Mouse (Mus musculus): ENCODE measurements around the gene Unc5b.

The Unc5b gene

GRCm38 (mm10) chr10:60723345-60723744 is 108.0 kb downstream of the Unc5b start:
- no peak for DNase-seq (ENCODE audit: extremely low spot score)

- no peak for DNase-seq (ENCODE audit: extremely low spot score)
These were observed 109.7 kb downstream of the Unc5b start for GRCm38 (mm10) chr10:60721640-60722039.

GRCm38 (mm10) chr10:60720461-60720860 is 110.9 kb downstream of the Unc5b start:
- no peak for DNase-seq (ENCODE audit: extremely low spot score)

- DNase-seq (ENCODE audit: extremely low spot score): no peak
These were observed 112.9 kb downstream of the Unc5b start for GRCm38 (mm10) chr10:60718491-60718890.

- DNase-seq (ENCODE audit: extremely low spot score): no peak
These were observed 114.9 kb downstream of the Unc5b start for GRCm38 (mm10) chr10:60716449-60716848.
